8 mouse cellular contexts compared by ENCODE assay signal in genomic region chr2:70167944-70168935, GRCm38 (mm10).
DNase-seq lines count a peak whose midpoint lies in the region.

No protein-coding gene starts in this region.

- DNase-seq in adrenal gland, adult 2 months = peak; percentile 48
- no peak for DNase-seq in adrenal gland, postnatal 4 days (ENCODE audit: low spot score in 2 of 2)
- peak; percentile 28 to 51 for DNase-seq in frontal cortex, postnatal 36 days (ENCODE audit: low spot score in 2 of 2)
- DNase-seq in left cerebral cortex, postnatal 25 days (ENCODE audit: low spot score in 2 of 2) = peak; percentile 42 to 65
- peak; percentile 55 to 58 for DNase-seq in right cerebral cortex, postnatal 36 days (ENCODE audit: low spot score in 2 of 2)
- no peak for DNase-seq in cerebellum, postnatal 36 days
- no peak for DNase-seq in urinary bladder, adult 18-20 months (ENCODE audit: low spot score in 2 of 2)
- DNase-seq in testis, postnatal 14 days (ENCODE audit: low spot score) = no peak

- intact Hi-C loops in left cerebral cortex, postnatal 25 days (cut with DNase I) = no loop called here

Comparison
In these comparisons a context has a peak if more than half of its experiments do, and no peak if none do; other contexts are left out.
1. DNase-seq: peak in adrenal gland, adult 2 months (single experiment), frontal cortex, postnatal 36 days (2 of 2), left cerebral cortex, postnatal 25 days (2 of 2) and right cerebral cortex, postnatal 36 days (2 of 2); none in adrenal gland, postnatal 4 days (0 of 2), cerebellum, postnatal 36 days (0 of 2), urinary bladder, adult 18-20 months (0 of 2) and testis, postnatal 14 days (single experiment).